In genomic region chr5:134175696-134176095, GRCm38 (mm10) we compare ENCODE assay signal across 8 mouse cellular contexts. TPM values are rescaled to one million over a fixed set of nuclear protein-coding genes. Genes with fewer than 3 reads are reported as not detected.
DNase-seq lines count a peak whose midpoint lies in the region; ATAC-seq and TF ChIP-seq lines count a peak whose summit lies in the region.

No protein-coding gene starts in this region.

- no peaks in the 10 kb centered on the region for H3K27me3 ChIP-seq in lung, embryonic 14.5 days (ENCODE audit: insufficient read depth, low read length)
- H3K27me3 ChIP-seq in hindbrain, embryonic 12.5 days: no peaks in the 10 kb centered on the region; the same call in 1 of the 2 replicates
- peaks cover 5% of the 10 kb centered on the region; the same call in 1 of the 2 replicates for H3K27me3 ChIP-seq in midbrain, embryonic 12.5 days

- DNase-seq in adrenal gland, adult (ENCODE audit: inconsistent age in 2 of 2, low spot score in 1 of 2): peak; percentile 38 to 69
- no peak for DNase-seq in adrenal gland, adult 18-20 months (ENCODE audit: low spot score in 2 of 2)
- no peak for DNase-seq in lung, embryonic 14.5 days
- no peak for DNase-seq in lung, postnatal 25 days (ENCODE audit: low spot score)
- no peak for DNase-seq in spleen, adult 18-20 months
- DNase-seq in layer of hippocampus, postnatal 14 days (ENCODE audit: low spot score in 2 of 2): no peak

- H3K27ac ChIP-seq in lung, embryonic 14.5 days (ENCODE audit: low read depth): peak overlapping the region; percentile 84; the same call in 1 of the 2 replicates
- peak overlapping the region; percentile 67 for H3K27ac ChIP-seq in hindbrain, embryonic 12.5 days
- H3K27ac ChIP-seq in midbrain, embryonic 12.5 days (replicated peaks): peak overlapping the region; percentile 68; the same call in 1 of the 2 replicates

- H3K4me3 ChIP-seq in lung, embryonic 14.5 days (ENCODE audit: low read depth, low read length): peak overlapping the region; percentile 97
- H3K4me3 ChIP-seq in hindbrain, embryonic 12.5 days: peak overlapping the region; percentile 96
- peak overlapping the region; percentile 98 for H3K4me3 ChIP-seq in midbrain, embryonic 12.5 days

- ATAC-seq in lung, embryonic 14.5 days (ENCODE audit: insufficient read depth): peak; percentile 13; the same call in 1 of the 2 replicates
- ATAC-seq in hindbrain, embryonic 12.5 days (ENCODE audit: low FRiP score): no peak
- ATAC-seq in midbrain, embryonic 12.5 days (ENCODE audit: low FRiP score, low read depth): no peak

- H3K4me1 ChIP-seq in lung, embryonic 14.5 days (ENCODE audit: insufficient read depth): peaks cover 6% of the 10 kb centered on the region
- H3K4me1 ChIP-seq in hindbrain, embryonic 12.5 days: peaks cover 13% of the 10 kb centered on the region
- peaks cover 9% of the 10 kb centered on the region for H3K4me1 ChIP-seq in midbrain, embryonic 12.5 days

- peaks cover 23% of the 10 kb centered on the region; the same call in 1 of the 2 replicates for H3K36me3 ChIP-seq in lung, embryonic 14.5 days (ENCODE audit: insufficient read depth)
- peaks cover 11% of the 10 kb centered on the region; the same call in 1 of the 2 replicates for H3K36me3 ChIP-seq in hindbrain, embryonic 12.5 days
- H3K36me3 ChIP-seq in midbrain, embryonic 12.5 days: peaks cover 7% of the 10 kb centered on the region; the same call in 1 of the 2 replicates

- WGBS in lung, embryonic 14.5 days: 6% methylated on average over 10 of the region's 10 CpGs
- 11% methylated on average over 10 of the region's 10 CpGs for WGBS in hindbrain, embryonic 12.5 days
- WGBS in midbrain, embryonic 12.5 days: 9% methylated on average over 10 of the region's 10 CpGs

- H3K9ac ChIP-seq in lung, embryonic 14.5 days: peak overlapping the region; percentile 80
- H3K9ac ChIP-seq in hindbrain, embryonic 12.5 days: peak overlapping the region; percentile 68
- H3K9ac ChIP-seq in midbrain, embryonic 12.5 days (replicated peaks): peak overlapping the region; percentile 73

- no peaks in the 10 kb centered on the region for H3K9me3 ChIP-seq in lung, embryonic 14.5 days (ENCODE audit: low read depth, low read length)
- no peaks in the 10 kb centered on the region for H3K9me3 ChIP-seq in hindbrain, embryonic 12.5 days (replicated peaks)
- H3K9me3 ChIP-seq in midbrain, embryonic 12.5 days: no peaks in the 10 kb centered on the region

- TF ChIP-seq CTCF in lung, embryonic 14.5 days (IDR thresholded peaks at IDR 0.05; ENCODE audit: low read depth): no peak

- H3K4me2 ChIP-seq in lung, embryonic 14.5 days: peak overlapping the region; percentile 75
- H3K4me2 ChIP-seq in hindbrain, embryonic 12.5 days (replicated peaks): peak overlapping the region; percentile 91
- H3K4me2 ChIP-seq in midbrain, embryonic 12.5 days (replicated peaks): peak overlapping the region; percentile 92

RNA-seq across cellular contexts. Expression of gene Rcc1l, which starts 0.9 kb away (rescaled TPM):
- 10 to 100 TPM; 28.2 to 34.7 TPM for total RNA-seq in adrenal gland, adult 18-20 months (2021)
- 31.2 and 35.5 TPM in 2 replicates for polyA plus RNA-seq in lung, embryonic 14.5 days (2014; fragmentation: Nextera tagmentation; extraction: Ambion mirVana)
- polyA plus RNA-seq in hindbrain, embryonic 12.5 days (2016; fragmentation: Nextera tagmentation; extraction: Ambion mirVana): 27.4 and 28.0 TPM in 2 replicates
- 25.6 and 29.5 TPM in 2 replicates for polyA plus RNA-seq in midbrain, embryonic 12.5 days (2016; fragmentation: Nextera tagmentation; extraction: Ambion mirVana)
- total RNA-seq in layer of hippocampus, postnatal 14 days (2021): 10 to 100 TPM; 14.8 to 17.5 TPM

RNA-seq across cellular contexts. Expression of gene Gtf2ird2, which starts 8.1 kb away (rescaled TPM):
- 1 to 10 TPM; 8.1 to 8.5 TPM for total RNA-seq in adrenal gland, adult 18-20 months (2021)
- polyA plus RNA-seq in lung, embryonic 14.5 days (2014; fragmentation: Nextera tagmentation; extraction: Ambion mirVana): 6.9 and 9.6 TPM in 2 replicates
- 11.7 and 12.8 TPM in 2 replicates for polyA plus RNA-seq in hindbrain, embryonic 12.5 days (2016; fragmentation: Nextera tagmentation; extraction: Ambion mirVana)
- 14.1 TPM in 2 replicates for polyA plus RNA-seq in midbrain, embryonic 12.5 days (2016; fragmentation: Nextera tagmentation; extraction: Ambion mirVana)
- 10 to 100 TPM; 13.1 to 17.9 TPM for total RNA-seq in layer of hippocampus, postnatal 14 days (2021)

RNA-seq across cellular contexts. Expression of gene Ncf1, which starts 53.7 kb away (rescaled TPM):
- 10 to 100 TPM; 10.0 to 12.1 TPM for total RNA-seq in adrenal gland, adult 18-20 months (2021)
- polyA plus RNA-seq in lung, embryonic 14.5 days (2014; fragmentation: Nextera tagmentation; extraction: Ambion mirVana): 4.8 and 6.4 TPM in 2 replicates
- 3.6 and 4.6 TPM in 2 replicates for polyA plus RNA-seq in hindbrain, embryonic 12.5 days (2016; fragmentation: Nextera tagmentation; extraction: Ambion mirVana)
- 2.2 and 3.1 TPM in 2 replicates for polyA plus RNA-seq in midbrain, embryonic 12.5 days (2016; fragmentation: Nextera tagmentation; extraction: Ambion mirVana)
- 1 to 10 TPM; 8.2 to 9.1 TPM for total RNA-seq in layer of hippocampus, postnatal 14 days (2021)

Comparison
In these comparisons a context has a peak if more than half of its experiments do, and no peak if none do; other contexts are left out.
1. DNase-seq: peak in adrenal gland, adult (2 of 2); none in adrenal gland, adult 18-20 months (0 of 2), lung, embryonic 14.5 days (single experiment), lung, postnatal 25 days (single experiment), spleen, adult 18-20 months (0 of 2) and layer of hippocampus, postnatal 14 days (0 of 2).
2. Peak in every context shown above with its lines, with median percentiles within 50 percentile points of each other: H3K27ac ChIP-seq, H3K4me2 ChIP-seq, H3K4me3 ChIP-seq and H3K9ac ChIP-seq.